Mouse (Mus musculus): ENCODE results near the gene Pigq.

The Pigq gene

DNA sequence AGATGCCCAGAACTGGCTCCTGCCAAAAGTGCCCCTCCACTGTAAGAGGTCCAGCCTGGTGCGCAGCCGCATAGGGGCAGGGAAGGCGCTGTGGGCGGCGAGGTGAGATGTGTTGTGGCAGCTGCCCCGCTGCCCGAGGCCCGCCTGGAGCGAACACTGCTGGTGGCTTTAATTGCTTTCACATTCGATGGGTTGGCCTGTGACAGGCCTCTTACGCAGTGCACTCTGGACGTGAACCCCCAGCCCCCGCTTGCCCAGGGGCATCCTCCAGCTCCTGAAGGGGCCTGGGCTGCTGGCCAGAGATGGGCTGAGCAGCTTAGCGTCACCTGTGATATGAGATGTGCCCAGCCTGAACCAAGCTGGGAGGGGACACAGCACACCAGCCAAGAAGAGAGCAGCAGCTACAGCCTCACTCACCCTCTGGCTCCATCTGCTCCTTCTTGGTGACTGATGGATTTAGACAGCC lies 12.9 kb upstream of the Pigq start:
- DNase-seq: no peak

DNA sequence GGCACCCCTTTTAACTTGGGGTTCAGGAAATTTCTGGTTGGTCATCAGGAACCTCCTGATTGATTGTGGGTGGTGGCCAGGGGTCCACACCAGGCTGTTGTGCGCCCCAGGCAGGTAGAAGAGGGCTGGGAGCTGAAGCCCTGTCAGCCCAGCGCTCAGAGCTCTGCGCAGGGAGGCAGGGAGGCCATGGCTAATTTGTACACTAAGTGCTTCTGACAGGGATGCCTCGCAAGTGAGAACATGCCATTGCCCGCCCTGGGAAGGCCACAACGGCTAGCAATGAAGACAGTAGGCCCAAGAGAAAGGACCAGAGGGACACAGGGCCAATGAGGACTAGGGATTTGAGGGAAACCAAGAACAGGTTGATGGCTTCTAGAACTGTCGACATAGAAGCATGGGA lies 11.9 kb upstream of the Pigq start:
- no peak for DNase-seq

DNA sequence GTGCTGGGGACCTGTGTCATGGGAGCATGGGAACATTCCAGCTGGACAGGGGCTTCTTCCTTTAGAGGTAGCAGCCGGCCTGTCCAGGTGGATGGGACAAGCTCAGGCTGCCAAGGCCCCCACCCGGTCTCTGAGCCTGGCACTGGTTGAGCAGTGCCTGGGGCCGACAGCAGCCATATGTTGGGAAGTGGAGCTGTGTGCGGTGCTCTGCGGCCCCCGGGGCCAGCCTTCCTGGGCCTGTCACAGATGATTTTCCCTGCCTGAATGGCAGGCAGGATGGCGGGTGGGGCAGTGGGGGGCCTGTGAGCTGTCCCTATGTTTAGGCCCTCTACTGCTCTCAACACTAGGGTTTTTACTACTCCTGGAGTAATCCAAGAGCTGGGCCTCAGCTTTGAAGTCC lies 11.5 kb upstream of the Pigq start:
- no peak for DNase-seq

DNA sequence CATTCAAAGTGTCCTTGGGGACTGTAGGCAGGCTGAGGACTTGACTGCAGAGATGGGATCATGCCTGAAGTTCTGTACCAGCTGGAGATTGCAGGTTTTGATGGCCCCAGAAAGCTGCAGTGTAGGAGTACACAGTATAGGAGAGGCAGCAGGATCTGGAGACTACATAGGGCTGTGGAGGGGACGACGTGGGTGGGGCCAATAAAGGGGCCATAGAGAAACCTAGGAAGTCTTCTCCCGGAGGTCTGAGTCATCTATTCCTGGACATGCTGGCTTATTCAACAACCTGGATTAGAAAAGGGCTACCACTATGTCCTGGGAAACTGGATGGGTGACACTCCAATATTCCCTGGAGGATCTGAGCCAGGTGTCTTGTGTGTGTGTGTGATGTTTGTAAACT lies 11.0 kb upstream of the Pigq start:
- no peak for DNase-seq

DNA sequence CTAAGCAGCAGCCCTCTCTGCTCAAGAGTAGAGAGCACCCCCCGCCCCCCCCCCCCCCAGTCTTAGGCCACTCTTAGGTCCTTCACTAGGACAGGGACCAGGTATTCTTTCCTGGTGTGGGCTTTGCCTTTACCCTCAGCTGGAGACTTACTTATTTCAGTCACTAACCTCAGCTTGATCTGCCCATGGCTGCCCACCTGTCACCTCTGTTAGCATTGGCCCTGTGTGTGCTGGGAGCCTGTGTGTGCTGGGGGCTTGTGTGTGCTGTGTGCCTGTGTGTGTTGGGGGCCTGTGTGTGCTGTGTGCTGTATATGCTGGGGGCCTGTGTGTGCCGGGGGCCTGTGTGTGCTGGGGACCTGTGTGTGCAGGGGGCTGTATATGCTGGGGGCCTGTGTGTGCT lies 9.9 kb upstream of the Pigq start:
- DNase-seq: no peak

DNA sequence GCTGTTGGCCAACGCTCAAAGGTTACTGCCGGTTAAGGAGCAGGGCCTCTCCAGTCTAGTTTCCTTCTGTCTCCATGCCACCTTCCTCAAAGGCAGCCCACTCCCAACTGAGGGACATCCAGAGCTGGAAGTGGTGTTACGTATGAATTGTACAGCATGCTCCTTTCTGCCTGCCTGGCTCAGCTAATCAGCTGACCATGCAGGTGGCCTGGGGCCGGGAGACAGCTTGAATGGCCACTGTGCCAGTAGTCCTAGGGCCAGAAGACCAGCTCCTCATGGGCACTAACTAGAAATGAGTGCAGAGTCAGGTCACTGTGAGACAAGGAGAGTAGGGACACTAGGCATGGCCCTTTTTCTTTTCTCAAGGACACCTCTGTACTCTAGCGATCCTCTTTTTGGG lies 8.4 kb upstream of the Pigq start:
- DNase-seq: no peak

DNA sequence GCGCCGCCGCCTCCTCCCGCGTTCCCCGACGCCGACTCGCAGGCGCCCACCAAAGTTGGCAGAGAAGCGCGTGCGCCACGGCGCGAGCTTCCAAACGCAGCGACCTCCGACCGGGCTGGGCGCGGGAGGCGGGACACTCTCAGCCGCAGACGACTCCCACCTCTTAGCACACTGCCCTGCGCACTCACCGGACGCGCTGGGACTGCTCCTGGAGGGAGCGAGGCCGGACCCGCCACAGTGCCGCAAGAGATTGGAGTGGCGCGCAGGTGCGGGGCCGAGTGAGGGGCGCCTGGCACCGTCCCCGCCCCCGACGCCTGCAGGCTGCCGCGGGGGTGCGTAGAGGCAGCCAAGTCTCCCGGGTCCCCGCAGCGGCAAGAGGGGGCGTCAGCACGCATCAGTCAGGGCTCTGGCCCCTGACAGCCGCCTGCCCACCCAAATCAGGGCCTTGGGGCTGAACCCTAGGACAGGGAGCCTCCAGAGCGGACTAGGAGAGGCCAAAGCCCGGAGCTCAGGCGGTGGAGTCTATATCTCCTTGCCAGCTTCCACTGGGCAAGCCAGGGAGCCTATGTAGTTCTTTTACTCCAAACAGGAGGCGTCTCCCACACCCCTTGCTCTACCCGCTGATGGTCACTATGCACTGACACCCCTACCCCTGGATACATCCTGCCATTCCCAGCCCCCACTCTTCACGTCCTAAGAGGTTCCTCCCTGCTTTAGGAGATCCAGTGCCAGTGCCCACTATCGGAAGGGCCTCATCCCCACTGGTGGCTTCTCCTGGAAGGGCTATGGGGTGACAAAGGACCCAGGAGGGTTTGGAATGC lies 7.3 kb upstream of the Pigq start, which contains the start of gene A930017K11Rik:
Gene A930017K11Rik, minus strand, starts transcription at position 763 of the 821 bp plus-strand sequence.
- peak in 1 of 2 experiments; percentile 68 for DNase-seq

DNA sequence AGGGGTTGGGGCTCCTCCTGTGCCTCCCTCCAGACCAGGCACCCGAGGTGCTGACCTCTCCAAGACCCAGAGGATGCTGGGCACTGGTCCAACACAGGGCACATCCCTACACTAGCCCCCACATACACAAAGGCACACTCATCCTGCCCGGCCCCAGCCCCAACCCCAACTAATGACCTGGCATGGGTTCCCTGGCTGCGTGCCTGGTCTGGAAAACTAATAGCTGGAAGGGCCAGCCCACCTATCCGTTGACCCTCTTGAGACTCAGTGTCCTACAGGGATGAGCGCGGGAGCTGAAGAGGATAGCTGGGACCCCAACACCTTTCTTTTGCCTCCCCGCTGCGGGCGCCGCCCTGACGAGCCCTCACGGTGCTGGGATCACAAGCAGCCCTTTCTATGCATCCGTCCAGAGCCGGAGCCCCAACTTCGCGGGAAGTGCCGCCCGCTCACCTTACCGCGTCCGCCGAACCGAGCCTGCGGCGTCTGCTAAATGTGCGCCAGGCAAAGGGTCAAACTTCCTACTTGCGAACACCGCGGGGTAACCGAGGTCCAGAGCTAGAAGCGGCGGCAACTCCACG lies 6.6 kb upstream of the Pigq start:
- DNase-seq: peak; percentile 38 to 39

DNA sequence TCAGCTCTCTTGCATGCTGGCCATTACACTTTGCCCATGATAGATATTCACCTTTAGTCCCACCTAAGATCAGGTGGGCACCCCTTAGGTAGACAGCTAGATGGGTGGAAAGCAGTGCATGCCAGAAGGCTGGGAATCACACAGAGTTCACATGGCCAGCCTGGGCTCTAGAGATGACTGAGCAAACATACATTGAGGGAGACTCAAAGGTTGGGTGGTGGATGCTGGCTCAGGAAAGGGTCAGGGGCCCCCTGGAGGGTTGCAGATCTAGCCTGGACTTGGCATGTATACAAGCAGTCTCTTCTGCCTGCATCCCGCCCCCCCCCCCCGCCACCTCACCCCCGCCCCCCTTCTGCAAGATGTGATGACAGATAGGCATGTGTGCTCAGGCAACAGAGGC lies 6.0 kb upstream of the Pigq start:
- no peak for DNase-seq

DNA sequence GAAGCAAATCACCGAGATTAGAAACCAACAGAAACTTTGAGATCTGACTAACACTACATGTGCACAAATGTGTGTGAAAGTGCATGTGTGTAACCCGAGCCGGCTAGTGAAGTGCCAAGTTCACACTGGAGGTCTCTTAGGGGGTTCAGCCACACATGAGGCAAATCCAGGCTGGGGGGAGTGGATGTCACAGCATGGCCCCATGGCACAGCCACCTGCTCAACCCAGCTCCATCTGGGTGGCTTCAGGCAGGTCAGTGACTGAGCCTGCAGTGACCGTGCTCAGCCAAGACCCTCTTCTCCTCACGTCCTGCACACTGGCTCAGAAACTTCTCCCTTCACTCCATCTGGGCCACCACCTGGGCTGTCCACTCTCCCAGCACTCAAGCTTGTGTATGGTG lies 5.2 kb upstream of the Pigq start:
- peak in 1 of 2 experiments; percentile 36 for DNase-seq

DNA sequence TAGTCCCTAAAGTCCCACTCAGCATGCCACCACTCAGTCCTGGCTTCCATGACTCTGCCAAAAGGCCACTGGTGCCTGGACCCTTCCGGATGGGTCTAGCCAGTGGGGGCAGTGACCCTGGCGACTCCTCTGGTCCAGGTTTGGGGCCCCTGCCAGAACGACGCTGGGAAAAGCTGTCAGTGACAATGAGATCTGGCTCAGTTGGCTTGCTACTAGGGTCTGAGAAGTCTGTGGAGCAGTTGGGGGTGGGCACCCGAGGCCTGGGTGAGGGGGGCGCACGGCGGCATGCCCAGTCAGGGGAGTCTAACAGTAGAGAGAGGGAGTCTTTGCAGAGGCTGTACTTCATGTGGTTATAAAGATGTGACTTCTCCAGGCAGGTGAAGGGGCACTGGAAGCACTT lies 3.3 kb upstream of the Pigq start:
- no peak for DNase-seq

DNA sequence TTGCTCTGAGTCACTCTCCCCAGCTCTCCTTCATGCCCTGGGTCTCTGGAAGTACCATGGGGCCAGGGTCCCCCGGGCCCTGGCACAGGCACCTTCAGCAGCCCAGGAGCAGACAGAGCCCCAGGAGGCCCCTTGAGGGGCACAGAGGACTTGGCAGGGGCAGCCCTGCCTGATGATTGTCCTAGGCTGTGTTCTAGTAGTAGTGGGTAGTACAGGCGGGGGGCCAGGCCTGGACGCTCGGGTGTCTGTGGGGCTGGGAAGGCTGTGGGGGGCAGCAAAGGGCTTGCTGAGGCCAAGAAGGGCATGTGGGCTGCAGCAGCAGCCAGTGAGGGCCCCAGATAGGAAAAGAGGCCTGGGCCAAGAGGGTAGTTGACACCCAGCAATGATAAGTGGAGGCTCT lies 2.8 kb upstream of the Pigq start:
- no peak for DNase-seq

DNA sequence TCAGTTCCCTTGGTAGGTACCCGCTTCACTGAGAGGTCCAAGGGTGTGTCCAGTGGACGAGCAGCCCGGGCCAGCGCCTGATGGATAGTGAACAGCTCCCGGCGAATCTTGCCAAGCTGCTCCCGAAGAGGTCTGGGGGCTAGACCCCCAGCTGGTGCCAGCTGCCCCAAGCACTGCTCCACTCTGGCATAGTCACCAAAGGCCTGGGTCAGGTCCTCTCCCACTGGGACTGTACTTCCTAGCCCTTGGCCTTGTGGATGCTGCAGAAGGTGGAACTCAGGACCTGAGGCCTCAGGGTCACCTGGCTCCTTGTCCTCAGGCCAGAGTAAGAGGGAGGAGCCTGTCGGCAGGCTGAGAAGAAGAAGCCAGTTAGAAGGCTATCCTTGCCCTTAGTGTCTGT lies 2.2 kb upstream of the Pigq start:
- no peak for DNase-seq

DNA sequence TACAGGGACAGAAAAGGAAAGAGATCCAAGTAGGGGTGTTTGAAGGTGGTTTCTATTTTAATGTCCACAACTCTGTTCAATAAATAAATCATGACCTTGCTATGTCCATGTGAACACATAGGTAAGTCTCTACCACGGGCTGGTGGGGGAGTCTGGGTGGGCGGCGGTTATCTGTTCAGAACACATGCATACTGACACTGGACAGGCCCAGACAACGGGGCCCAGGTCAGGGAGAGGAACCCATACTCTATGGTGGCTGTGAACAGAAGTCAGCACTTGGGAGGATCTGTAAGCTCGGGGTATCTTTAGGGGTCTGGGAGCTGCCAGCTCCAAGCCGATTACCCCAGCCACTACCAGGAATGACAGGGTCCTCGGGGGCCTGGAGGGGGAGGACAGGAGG lies 1.6 kb upstream of the Pigq start:
- no peak for DNase-seq

DNA sequence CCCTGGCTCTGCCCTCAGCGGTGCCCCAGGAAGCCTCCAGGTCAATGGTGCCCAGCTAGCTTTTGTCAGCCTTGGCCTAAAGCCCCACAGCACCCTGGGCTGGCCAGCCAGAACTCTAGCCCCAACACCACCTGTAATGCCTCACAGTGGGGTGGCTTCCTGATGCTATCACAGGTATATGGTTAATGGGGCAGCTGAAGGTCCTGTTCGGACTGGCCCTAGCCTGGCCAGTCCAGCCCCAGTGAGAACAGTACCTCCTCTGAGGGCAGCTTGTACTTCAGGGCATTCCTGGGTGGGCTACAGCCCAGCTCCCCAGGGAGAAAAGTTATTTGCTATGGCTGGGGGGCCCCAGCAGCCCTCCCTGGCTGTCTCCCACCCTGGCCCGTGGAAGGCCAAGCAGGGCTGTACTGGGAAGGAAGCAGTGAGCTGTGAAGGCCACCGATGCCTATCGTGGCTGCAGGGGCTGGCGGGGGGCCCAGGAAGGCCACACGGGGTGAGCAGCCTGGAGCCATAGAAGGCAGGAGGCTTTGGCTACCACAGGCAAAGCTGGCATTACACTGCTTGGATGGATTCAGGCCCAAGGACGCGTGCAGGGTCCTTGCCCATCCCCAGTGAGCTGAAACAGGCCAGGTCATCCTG lies 900 bp upstream of the Pigq start:
- DNase-seq: peak; percentile 52 to 89

DNA sequence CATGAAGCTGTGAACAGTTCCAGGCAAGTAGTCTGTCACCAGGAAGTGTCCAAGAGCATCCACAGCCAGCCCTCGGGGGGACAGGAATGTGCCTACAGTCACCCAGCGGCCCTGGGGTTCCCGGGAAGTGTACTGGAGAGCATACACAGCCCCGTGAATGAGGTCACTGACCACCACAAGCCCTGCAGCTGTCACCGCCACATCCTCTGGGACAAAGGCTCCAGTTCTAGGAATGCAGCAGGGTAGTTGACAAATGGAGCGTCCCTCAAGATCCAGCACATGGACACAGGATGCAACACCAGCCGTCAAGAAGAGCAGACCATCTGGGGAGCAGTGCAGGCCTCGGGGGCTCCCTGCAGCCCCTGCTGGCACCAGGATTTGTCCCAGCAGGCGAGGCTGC lies 967 bp downstream of the Pigq start:
- DNase-seq: no peak

DNA sequence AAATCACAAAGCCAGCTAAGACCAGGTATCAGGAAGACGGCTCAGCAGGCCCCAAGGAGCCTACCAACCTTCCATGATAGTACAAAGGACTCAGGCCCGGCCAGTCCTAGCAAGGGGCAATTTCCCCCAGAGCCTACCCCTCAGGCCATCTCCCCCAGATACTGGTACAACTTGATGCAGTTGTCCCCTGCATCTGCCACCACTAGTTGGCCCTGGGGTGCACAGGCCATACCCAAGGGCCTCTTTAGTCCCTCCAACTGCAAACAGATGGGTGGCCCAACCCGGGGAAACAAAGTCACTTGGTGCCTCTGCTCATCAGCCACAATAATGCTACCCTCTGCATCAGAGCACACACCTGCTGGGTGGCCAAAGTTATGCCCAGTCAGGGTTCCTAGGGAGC lies 1.5 kb downstream of the Pigq start:
- DNase-seq: no peak

DNA sequence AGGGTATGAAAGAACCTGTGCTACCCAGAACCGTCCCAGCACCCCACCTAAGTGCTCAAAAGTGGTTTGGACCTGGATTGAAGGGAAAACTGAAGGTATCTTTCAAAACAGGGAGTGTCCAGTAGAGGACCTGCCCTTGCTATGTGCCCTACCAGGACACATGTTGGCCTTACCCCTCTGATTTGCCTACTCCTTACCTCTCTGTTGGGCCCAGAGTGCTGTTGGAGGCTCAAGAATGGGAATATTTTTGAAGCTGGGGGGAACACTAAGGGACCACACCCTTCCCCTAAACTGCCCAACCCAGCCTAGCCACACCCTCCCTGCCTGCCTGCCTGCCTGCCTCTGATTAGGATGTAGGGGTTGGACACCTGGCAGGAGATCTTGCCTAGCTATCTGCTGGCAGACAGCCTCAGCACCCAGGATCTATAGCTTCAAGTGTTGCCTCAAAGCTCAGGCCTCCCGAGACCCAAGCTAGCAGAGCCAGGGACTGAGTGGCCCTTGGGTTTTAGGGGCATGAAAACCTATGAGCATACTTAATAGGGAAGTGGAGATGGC lies 2.1 kb downstream of the Pigq start:
- DNase-seq: no peak

DNA sequence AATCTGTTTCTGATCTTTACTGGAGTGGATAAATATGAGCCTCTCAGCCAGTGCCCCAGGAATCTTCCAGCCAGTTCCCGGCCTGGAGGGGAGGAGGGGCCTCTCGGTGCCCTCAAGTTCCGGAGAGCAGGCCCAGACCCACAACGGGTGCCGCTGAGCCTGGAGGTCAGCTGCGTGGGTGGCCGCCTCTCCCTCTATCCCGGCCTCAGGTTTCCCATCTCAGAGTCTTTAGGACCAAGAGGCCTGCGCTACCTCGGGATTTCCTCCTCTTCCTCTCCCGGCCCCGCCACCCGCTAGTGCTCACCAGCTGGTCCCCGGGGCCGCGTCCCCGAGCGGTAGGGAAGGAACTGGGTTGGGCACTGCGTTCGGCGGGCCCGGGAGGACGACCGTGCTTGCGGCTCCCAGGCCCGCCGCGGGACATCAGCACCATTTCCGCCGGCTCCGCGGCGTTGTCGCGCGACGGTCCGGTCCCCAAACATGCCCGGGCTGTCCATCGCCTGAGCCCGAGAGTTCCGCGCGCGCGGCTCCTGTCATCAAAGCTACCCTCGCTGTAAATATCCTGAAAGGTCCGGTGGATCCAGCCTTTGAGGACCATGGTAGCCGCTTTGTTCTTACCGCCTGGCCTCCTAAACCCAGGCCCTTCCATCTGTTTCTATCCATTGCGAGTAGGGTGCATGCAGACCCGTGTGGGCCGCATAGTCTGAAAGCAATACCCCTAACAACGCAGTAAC lies 3.1 kb downstream of the Pigq start:
- peak; percentile 82 to 89 for DNase-seq

DNA sequence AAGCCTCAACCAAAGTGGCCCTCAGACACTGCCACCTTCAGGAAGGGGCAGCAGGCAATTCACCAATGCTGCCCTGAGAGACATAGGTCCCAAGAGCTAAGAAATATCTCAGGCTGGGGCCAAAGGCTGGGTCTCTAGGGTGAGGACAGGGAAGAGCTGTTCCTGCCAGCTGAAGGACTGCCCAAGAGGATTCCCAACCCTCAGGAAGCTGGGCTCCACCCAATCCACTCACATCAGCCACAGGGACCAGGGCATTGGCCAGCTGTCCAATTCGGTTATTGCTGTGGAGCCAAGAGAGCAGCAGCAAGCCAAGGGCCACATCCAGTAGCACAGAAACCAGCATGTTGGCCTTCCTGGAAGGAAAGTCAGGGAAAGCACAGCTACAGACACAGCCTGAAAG lies 10.2 kb downstream of the Pigq start:
- DNase-seq: no peak

DNA sequence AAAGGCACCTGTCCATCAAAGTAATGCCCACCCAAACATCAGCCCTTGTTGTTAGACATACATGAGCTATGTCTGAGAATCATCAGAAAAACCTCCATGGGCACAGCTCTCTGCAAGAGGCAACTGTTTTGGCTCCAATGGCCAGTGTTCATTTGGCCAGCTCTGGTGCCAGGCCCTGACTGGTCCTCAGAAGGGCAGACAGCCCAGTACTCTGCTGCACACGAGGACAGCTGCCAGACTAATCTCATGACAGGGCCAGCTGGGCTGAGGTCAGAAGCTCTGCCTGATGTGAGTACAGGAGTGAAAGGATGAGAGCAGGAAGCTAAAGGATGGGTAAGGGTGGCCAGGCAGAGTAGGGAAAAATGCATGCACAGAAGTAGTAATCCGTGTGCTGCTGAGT lies 19.4 kb downstream of the Pigq start:
- DNase-seq: no peak

DNA sequence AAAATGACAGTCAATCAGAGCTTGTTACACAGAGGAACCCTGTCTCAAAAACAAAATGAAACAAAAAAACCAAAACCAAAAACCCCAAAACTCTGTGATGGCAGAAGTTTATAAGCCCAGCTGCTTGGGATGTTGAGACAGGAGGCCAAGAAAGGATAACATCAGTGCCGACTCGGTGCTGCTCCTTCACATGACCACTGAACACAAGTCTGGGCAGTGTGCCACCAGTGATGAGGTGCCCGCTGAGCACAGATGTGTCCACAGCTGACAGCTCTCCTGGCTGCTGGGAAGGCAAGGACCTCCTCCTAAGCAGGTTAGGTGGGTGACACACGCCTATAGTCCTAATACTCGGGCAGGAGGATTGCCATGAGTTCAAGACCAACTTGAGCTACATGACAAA lies 22.6 kb downstream of the Pigq start:
- peak; percentile 62 to 75 for DNase-seq
